Mouse (Mus musculus): ENCODE data around the gene Pcbp2. TPM values are rescaled to one million over a fixed set of nuclear protein-coding genes. Genes with fewer than 3 reads are reported as not detected.

Gene Pcbp2
- total RNA-seq, 1 experiment: 377 TPM

DNA sequence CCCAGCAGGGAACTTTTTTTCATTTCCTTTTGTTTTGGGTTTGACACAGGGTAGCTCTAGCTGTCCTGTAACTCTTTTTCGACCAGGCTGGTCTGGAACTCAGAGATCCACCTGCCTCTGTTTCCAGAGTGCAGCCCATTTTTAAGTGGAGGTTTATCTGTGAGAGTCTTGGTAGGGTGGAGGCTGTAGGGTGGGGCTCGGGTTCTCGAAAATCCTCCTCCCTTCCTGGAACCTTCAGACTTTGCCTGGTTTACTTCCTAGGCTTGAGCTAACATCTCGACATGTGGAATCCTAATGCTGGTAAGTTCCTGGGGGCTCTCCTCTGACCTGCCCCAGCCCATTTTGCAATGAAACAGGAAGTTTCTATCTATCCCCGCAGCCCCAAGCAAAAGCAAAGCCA is 10.5 kb upstream of the Pcbp2 start:
- peaks cover 0 to 18% of the 10 kb centered on the region in 2 experiments; a peak in 2 of 4 replicates for H3K4me1 ChIP-seq (ENCODE audit: control insufficient read depth in 2 of 2, insufficient read depth in 2 of 2, low read length in 2 of 2, poor library complexity in 1 of 2)
- no peak for DNase-seq (ENCODE audit: low read depth, low spot score)
- peak overlapping the region; percentile 61; the same call in 1 of the 2 replicates for H3K27ac ChIP-seq (ENCODE audit: insufficient read depth, low read depth, low read length, poor library complexity, severe bottlenecking)
- in situ Hi-C loops (cut with MboI; ENCODE audit: low sequenced_read_pairs in 2 of 2, unreplicated experiment in 2 of 2): no loop called here
- H3K9ac ChIP-seq (ENCODE audit: insufficient read depth, low read depth, low read length, poor library complexity, severe bottlenecking): peak overlapping the region; percentile 62; the same call in 1 of the 2 replicates
- H3K36me3 ChIP-seq (ENCODE audit: control insufficient read depth, insufficient read depth, low read length, poor library complexity, severe bottlenecking): peaks cover 5% of the 10 kb centered on the region
- no peaks in the 10 kb centered on the region for H3K9me3 ChIP-seq (ENCODE audit: control insufficient read depth, insufficient read depth, low read depth, low read length)
- H3K4me3 ChIP-seq (ENCODE audit: insufficient read depth in 1 of 2, low read depth in 1 of 2, low read length in 2 of 2, poor library complexity in 1 of 2, severe bottlenecking in 1 of 2): peak overlapping the region; percentile 73 to 84
- TF ChIP-seq HCFC1 (IDR thresholded peaks at IDR 0.05; ENCODE audit: borderline replicate concordance, insufficient read depth, low read length): no peak
- TF ChIP-seq MAFK (IDR thresholded peaks at IDR 0.05; ENCODE audit: insufficient read depth, low read depth, low read length): no peak
- TF ChIP-seq CHD2 (IDR thresholded peaks at IDR 0.05; ENCODE audit: low read depth, low read length): no peak
- TF ChIP-seq ZC3H11A (IDR thresholded peaks at IDR 0.05; ENCODE audit: borderline replicate concordance, low read depth, low read length): no peak
- no peak for TF ChIP-seq ZNF384 (IDR thresholded peaks at IDR 0.05; ENCODE audit: low read depth, low read length)

- Histone ChIP-seq H3K27ac (ENCODE audit: insufficient read depth, low read depth, low read length, poor library complexity, severe bottlenecking) (peak overlapping the region; percentile 61), H3K4me1 (ENCODE audit: control insufficient read depth in 2 of 2, insufficient read depth in 2 of 2, low read length in 2 of 2, poor library complexity in 1 of 2) (peaks cover 0 to 18% of the 10 kb centered on the region in 2 experiments; a peak in 2 of 4 replicates), H3K9ac (ENCODE audit: insufficient read depth, low read depth, low read length, poor library complexity, severe bottlenecking) (peak overlapping the region; percentile 62; the same call in 1 of the 2 replicates), H3K36me3 (ENCODE audit: control insufficient read depth, insufficient read depth, low read length, poor library complexity, severe bottlenecking) (peaks cover 5% of the 10 kb centered on the region), H3K4me3 (ENCODE audit: insufficient read depth in 1 of 2, low read depth in 1 of 2, low read length in 2 of 2, poor library complexity in 1 of 2, severe bottlenecking in 1 of 2) (peak overlapping the region; percentile 73 to 84), H3K9me3 (ENCODE audit: control insufficient read depth, insufficient read depth, low read depth, low read length) (no peaks in the 10 kb centered on the region)
- in situ Hi-C loops (cut with MboI; ENCODE audit: low sequenced_read_pairs in 2 of 2, unreplicated experiment in 2 of 2): no loop called here
- no peak for TF ChIP-seq HCFC1 (IDR thresholded peaks at IDR 0.05; ENCODE audit: borderline replicate concordance, insufficient read depth, low read length)
- TF ChIP-seq ZC3H11A (IDR thresholded peaks at IDR 0.05; ENCODE audit: borderline replicate concordance, low read depth, low read length): no peak
- TF ChIP-seq ZNF384 (IDR thresholded peaks at IDR 0.05; ENCODE audit: low read depth, low read length): no peak
- no peak for TF ChIP-seq MAFK (IDR thresholded peaks at IDR 0.05; ENCODE audit: insufficient read depth, low read depth, low read length)
- TF ChIP-seq CHD2 (IDR thresholded peaks at IDR 0.05; ENCODE audit: low read depth, low read length): no peak
- no peak for DNase-seq (ENCODE audit: low read depth, low spot score)
Measured at GRCm38 (mm10) chr15:102460409-102460808, 9.9 kb upstream of the Pcbp2 start.

DNA sequence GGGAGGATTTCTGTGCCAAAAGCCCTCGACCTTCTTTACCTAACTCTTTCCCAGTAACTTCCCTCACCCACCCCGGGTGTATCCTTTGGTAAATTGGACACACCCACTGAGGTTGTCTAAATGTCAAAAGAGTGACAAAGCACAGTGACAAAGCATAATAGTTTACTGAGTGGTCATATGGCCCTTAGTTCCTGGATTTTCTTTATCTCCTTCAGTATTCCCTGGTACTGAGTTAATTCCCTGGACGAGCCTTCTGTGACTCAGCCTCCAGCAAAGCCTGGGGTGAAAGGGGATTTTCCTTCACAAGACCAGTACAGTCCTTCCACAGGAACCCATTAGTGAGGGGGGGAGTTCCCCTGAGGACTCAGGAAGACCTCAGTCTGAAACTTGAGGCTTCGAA is 9.4 kb upstream of the Pcbp2 start:
- Histone ChIP-seq H3K27ac (ENCODE audit: insufficient read depth, low read depth, low read length, poor library complexity, severe bottlenecking) (peak overlapping the region; percentile 22; the same call in 1 of the 2 replicates), H3K4me3 (ENCODE audit: insufficient read depth in 1 of 2, low read depth in 1 of 2, low read length in 2 of 2, poor library complexity in 1 of 2, severe bottlenecking in 1 of 2) (peak overlapping the region; percentile 73 to 84)

GRCm38 (mm10) chr15:102461430-102462075 is 8.8 kb upstream of the Pcbp2 start:
- peaks cover 0 to 14% of the 10 kb centered on the region in 2 experiments; a peak in 2 of 4 replicates for H3K4me1 ChIP-seq (ENCODE audit: control insufficient read depth in 2 of 2, insufficient read depth in 2 of 2, low read length in 2 of 2, poor library complexity in 1 of 2)
- H3K9me3 ChIP-seq (ENCODE audit: control insufficient read depth, insufficient read depth, low read depth, low read length): no peaks in the 10 kb centered on the region
- DNase-seq (ENCODE audit: low read depth, low spot score): no peak
- H3K27ac ChIP-seq (ENCODE audit: insufficient read depth, low read depth, low read length, poor library complexity, severe bottlenecking): peak overlapping the region; percentile 37; the same call in 1 of the 2 replicates
- in situ Hi-C loops (cut with MboI; ENCODE audit: low sequenced_read_pairs in 2 of 2, unreplicated experiment in 2 of 2): no loop called here
- H3K36me3 ChIP-seq (ENCODE audit: control insufficient read depth, insufficient read depth, low read length, poor library complexity, severe bottlenecking): peaks cover 5% of the 10 kb centered on the region
- peak; percentile 90 for TF ChIP-seq ZNF384 (IDR thresholded peaks at IDR 0.05; ENCODE audit: low read depth, low read length)
- TF ChIP-seq MAFK (IDR thresholded peaks at IDR 0.05; ENCODE audit: insufficient read depth, low read depth, low read length): no peak
- H3K4me3 ChIP-seq (ENCODE audit: insufficient read depth in 1 of 2, low read depth in 1 of 2, low read length in 2 of 2, poor library complexity in 1 of 2, severe bottlenecking in 1 of 2): peak overlapping the region; percentile 73 to 84
- H3K9ac ChIP-seq (ENCODE audit: insufficient read depth, low read depth, low read length, poor library complexity, severe bottlenecking): 0 out of 2 replicates have a peak overlapping the region, but pooled peaks have one; percentile 55

More for the DNA sequence above, 9.4 kb upstream of the Pcbp2 start:
- H3K36me3 ChIP-seq (ENCODE audit: control insufficient read depth, insufficient read depth, low read length, poor library complexity, severe bottlenecking): peaks cover 5% of the 10 kb centered on the region
- H3K9ac ChIP-seq (ENCODE audit: insufficient read depth, low read depth, low read length, poor library complexity, severe bottlenecking): peak overlapping the region; percentile 62; the same call in 1 of the 2 replicates
- H3K9me3 ChIP-seq (ENCODE audit: control insufficient read depth, insufficient read depth, low read depth, low read length): no peaks in the 10 kb centered on the region
- DNase-seq (ENCODE audit: low read depth, low spot score): no peak
- TF ChIP-seq HCFC1 (IDR thresholded peaks at IDR 0.05; ENCODE audit: borderline replicate concordance, insufficient read depth, low read length) (no peak), ZC3H11A (IDR thresholded peaks at IDR 0.05; ENCODE audit: borderline replicate concordance, low read depth, low read length) (no peak), MAFK (IDR thresholded peaks at IDR 0.05; ENCODE audit: insufficient read depth, low read depth, low read length) (peak; percentile 68), CHD2 (IDR thresholded peaks at IDR 0.05; ENCODE audit: low read depth, low read length) (no peak), ZNF384 (IDR thresholded peaks at IDR 0.05; ENCODE audit: low read depth, low read length) (no peak)
- H3K4me1 ChIP-seq (ENCODE audit: control insufficient read depth in 2 of 2, insufficient read depth in 2 of 2, low read length in 2 of 2, poor library complexity in 1 of 2): peaks cover 0 to 17% of the 10 kb centered on the region in 2 experiments; a peak in 2 of 4 replicates
- in situ Hi-C loops (cut with MboI; ENCODE audit: low sequenced_read_pairs in 2 of 2, unreplicated experiment in 2 of 2): no loop called here
